Mouse (Mus musculus): ENCODE data around the gene Nlrp3. TPM values are rescaled to one million over a fixed set of nuclear protein-coding genes. Genes with fewer than 3 reads are reported as not detected.

Nlrp3 gene
- polyA plus RNA-seq, 1 experiment, result 0.09 TPM

DNA sequence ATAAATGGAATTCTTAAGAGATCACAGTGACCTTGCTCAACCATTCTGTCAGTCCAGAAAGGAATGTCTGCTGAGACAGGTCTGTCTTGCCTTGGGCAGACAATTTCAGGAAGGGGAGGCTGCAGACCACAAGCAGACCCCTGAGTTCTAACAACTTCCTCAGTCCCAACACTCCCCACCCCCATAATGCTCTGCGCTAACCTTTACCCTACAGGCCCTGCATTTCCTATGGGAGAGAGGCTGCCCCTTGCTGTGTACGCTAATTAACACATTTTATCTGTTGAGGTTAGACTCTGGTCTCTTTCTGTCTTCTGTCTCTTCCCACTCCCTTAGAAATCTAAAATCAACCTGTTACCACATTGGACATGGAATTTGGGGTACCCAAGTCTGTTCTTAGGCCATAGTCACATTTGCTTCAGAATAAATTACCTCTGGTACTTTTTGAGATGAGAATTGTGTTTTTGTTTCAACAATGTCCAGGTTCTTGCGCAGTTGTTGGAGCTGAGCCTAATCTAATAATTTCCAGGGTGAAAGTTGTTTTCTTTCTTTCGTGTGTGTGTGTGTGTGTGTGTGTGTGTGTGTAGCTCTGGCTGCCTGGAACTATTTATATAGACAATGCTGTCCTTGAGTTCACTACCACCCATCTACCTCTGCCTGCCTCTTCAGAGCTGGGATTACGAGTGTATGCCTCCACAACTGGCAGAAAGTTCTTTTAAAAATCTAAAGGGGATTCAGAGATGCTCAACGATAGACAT, 21.4 kb upstream of the Nlrp3 start:
- no peak overlapping the region for H3K27ac ChIP-seq (ENCODE audit: control insufficient read depth, insufficient read depth, low read depth, low read length)
- peaks cover 6% of the 10 kb centered on the region for H3K4me1 ChIP-seq (ENCODE audit: control insufficient read depth, insufficient read depth, low read length)
- no peaks in the 10 kb centered on the region for H3K27me3 ChIP-seq (ENCODE audit: control insufficient read depth, insufficient read depth, low read length)
- TF ChIP-seq CTCF (IDR thresholded peaks at IDR 0.05; ENCODE audit: control insufficient read depth, insufficient read depth, insufficient replicate concordance, low read depth, low read length) (no peak), POLR2A (IDR thresholded peaks at IDR 0.05; ENCODE audit: control insufficient read depth, low read depth, low read length) (no peak)
- no peak overlapping the region for H3K4me3 ChIP-seq (ENCODE audit: control insufficient read depth, low read depth, low read length)
- no peaks in the 10 kb centered on the region for H3K36me3 ChIP-seq (ENCODE audit: control insufficient read depth, insufficient read depth, low read length)

DNA sequence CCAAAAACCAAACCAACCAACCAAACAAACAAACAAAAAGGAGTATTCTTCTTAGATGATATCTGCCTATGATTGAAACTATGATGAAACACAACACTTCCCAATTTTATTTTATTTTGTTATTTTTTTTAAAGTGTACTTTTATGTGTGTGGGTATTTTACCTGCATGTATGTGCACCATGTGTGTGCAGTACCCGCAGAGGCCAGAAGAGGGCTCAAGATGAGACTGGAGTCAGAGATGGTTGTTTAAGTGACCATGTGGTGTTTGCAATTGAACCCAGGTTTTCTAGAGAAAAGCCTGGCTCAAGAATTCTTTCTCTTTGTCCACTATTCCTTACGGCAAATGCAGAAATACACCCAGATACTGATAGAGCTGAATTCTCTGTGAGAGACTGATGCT, 17.2 kb upstream of the Nlrp3 start:
- H3K36me3 ChIP-seq (ENCODE audit: control insufficient read depth, insufficient read depth, low read length), result no peaks in the 10 kb centered on the region
- no peaks in the 10 kb centered on the region; the same call in 1 of the 2 replicates for H3K4me1 ChIP-seq (ENCODE audit: control insufficient read depth, insufficient read depth, low read length)
- H3K27me3 ChIP-seq (ENCODE audit: control insufficient read depth, insufficient read depth, low read length), result no peaks in the 10 kb centered on the region
- TF ChIP-seq CTCF (IDR thresholded peaks at IDR 0.05; ENCODE audit: control insufficient read depth, insufficient read depth, insufficient replicate concordance, low read depth, low read length), result no peak
- no peak for TF ChIP-seq POLR2A (IDR thresholded peaks at IDR 0.05; ENCODE audit: control insufficient read depth, low read depth, low read length)
- H3K27ac ChIP-seq (ENCODE audit: control insufficient read depth, insufficient read depth, low read depth, low read length), result no peak overlapping the region
- H3K4me3 ChIP-seq (ENCODE audit: control insufficient read depth, low read depth, low read length), result no peak overlapping the region

DNA sequence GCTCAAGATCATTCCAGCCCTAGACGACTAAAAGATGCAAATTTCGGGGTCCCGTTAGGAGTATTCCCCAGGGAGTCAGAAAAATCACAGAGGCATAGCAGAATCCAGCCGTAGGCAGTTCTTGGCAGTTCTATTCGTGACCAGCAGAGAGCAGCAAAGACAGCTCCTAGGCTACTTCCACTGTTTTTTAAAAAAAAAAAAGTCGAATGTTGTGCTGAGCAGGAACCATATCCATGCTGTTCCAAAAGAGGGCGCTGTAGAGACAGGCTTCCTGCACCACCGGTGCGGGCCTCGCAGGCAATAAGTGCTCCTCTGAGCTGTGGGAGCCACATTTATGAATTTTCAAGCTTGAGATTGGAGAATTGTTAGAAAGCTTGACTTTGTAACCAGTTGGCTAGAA, 16.1 kb upstream of the Nlrp3 start:
- Histone ChIP-seq H3K27me3 (ENCODE audit: control insufficient read depth, insufficient read depth, low read length) (no peaks in the 10 kb centered on the region), H3K27ac (ENCODE audit: control insufficient read depth, insufficient read depth, low read depth, low read length) (no peak overlapping the region), H3K4me1 (ENCODE audit: control insufficient read depth, insufficient read depth, low read length) (no peaks in the 10 kb centered on the region; the same call in 1 of the 2 replicates), H3K36me3 (ENCODE audit: control insufficient read depth, insufficient read depth, low read length) (no peaks in the 10 kb centered on the region), H3K4me3 (ENCODE audit: control insufficient read depth, low read depth, low read length) (no peak overlapping the region)
- TF ChIP-seq CTCF (IDR thresholded peaks at IDR 0.05; ENCODE audit: control insufficient read depth, insufficient read depth, insufficient replicate concordance, low read depth, low read length), result peak; percentile 84; the same call in 1 of the 2 replicates
- TF ChIP-seq POLR2A (IDR thresholded peaks at IDR 0.05; ENCODE audit: control insufficient read depth, low read depth, low read length), result no peak

DNA sequence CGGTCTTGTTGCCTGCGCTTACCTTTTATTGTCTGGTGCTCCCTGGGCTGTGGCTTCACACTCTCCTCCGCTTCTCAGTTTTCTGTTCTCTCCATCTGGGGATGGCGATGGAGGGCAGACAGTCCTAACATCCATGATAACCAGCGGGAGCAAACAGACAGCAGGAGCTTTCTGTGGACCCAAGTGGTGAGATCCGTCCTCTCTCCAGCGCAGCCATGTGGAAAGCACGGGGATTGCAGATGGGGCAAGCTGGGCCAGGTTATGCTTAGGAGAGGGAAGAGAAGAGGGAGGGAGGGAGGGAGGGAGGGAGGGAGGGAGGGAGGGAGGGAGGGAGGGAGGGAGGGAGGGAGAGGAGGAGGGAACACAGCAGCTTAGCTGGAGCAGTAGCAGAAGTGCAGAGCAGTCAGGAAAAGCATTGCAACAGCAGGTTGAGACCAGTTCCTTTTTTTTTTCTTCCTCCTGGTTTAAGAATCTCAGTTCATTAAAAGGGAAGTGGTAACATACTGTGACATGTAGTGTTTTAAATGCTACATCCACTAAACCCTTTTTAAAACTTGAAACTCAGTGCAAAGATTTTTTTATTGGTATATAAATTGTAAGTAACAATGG, 14.8 kb upstream of the Nlrp3 start, which contains the start of gene Zkscan17:
Gene Zkscan17 (minus strand): TSS at position 280 of the 609 bp plus-strand sequence.
- H3K4me3 ChIP-seq (ENCODE audit: control insufficient read depth, low read depth, low read length), result no peak within 1 kb of the TSS

DNA sequence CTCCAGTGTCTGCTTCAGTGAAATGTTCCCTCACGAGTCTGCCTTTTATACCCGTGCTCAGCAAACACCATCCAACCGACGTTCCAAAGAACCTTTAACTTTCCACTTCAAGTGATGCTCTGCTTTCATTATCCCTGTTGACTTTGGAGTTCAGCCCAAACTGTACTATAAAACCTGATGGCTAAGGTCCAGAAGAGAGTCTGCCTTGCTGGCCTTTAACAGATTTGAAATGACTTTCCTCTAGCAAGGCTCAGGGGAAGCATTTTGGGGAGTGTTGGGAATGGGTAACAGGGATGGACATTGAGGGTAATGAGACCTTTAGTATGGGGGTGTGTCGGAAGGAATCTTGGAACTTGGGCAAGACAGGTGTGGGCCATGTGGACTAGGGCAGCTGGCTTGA, 11.1 kb upstream of the Nlrp3 start:
- no peak overlapping the region for H3K4me3 ChIP-seq (ENCODE audit: control insufficient read depth, low read depth, low read length)
- H3K27ac ChIP-seq (ENCODE audit: control insufficient read depth, insufficient read depth, low read depth, low read length), result no peak overlapping the region
- H3K36me3 ChIP-seq (ENCODE audit: control insufficient read depth, insufficient read depth, low read length), result no peaks in the 10 kb centered on the region
- TF ChIP-seq CTCF (IDR thresholded peaks at IDR 0.05; ENCODE audit: control insufficient read depth, insufficient read depth, insufficient replicate concordance, low read depth, low read length) (no peak), POLR2A (IDR thresholded peaks at IDR 0.05; ENCODE audit: control insufficient read depth, low read depth, low read length) (no peak)
- no peaks in the 10 kb centered on the region for H3K27me3 ChIP-seq (ENCODE audit: control insufficient read depth, insufficient read depth, low read length)
- no peaks in the 10 kb centered on the region for H3K4me1 ChIP-seq (ENCODE audit: control insufficient read depth, insufficient read depth, low read length)

More for the DNA sequence above, 14.8 kb upstream of the Nlrp3 start, which contains the start of gene Zkscan17:
- no peaks in the 10 kb centered on the region for H3K36me3 ChIP-seq (ENCODE audit: control insufficient read depth, insufficient read depth, low read length)
- H3K27me3 ChIP-seq (ENCODE audit: control insufficient read depth, insufficient read depth, low read length), result no peaks in the 10 kb centered on the region
- peak; percentile 36; the same call in 1 of the 2 replicates for TF ChIP-seq CTCF (IDR thresholded peaks at IDR 0.05; ENCODE audit: control insufficient read depth, insufficient read depth, insufficient replicate concordance, low read depth, low read length)
- no peak for TF ChIP-seq POLR2A (IDR thresholded peaks at IDR 0.05; ENCODE audit: control insufficient read depth, low read depth, low read length)
- no peak within 1 kb of the TSS for H3K27ac ChIP-seq (ENCODE audit: control insufficient read depth, insufficient read depth, low read depth, low read length)
- H3K4me1 ChIP-seq (ENCODE audit: control insufficient read depth, insufficient read depth, low read length), result no peaks in the 10 kb centered on the region; the same call in 1 of the 2 replicates

DNA sequence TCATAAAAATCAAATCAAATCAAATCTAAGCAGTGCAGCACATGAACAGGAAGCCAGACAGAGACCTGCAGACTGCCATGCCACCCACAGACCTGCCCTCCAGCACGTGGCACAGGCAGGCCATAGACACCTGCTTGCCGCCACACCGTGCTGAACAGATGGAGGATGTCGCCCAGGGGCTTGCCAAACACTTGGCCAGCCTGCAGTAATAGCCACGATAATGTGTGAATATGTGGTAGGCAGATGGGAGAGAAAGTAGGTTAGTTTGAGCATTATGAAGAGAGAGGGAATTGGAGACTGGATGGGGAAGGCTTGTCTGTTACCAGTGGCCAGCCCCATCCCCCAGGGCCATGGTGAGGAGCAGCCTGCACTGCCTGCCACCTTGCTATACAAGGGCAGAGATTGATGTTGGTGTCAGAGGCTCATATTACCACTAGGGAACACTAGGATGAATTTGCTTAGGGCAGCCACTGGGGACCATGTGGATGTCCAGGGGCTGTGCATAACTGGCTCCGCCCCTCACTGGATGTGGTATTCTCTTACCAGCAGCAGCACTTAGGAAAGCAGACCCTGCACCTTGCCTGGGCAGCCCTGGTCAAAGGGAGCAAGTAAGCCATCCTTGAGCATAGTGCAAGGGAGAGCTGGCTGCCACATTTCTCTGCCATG, 10.4 kb upstream of the Nlrp3 start:
- no peaks in the 10 kb centered on the region for H3K27me3 ChIP-seq (ENCODE audit: control insufficient read depth, insufficient read depth, low read length)

DNA sequence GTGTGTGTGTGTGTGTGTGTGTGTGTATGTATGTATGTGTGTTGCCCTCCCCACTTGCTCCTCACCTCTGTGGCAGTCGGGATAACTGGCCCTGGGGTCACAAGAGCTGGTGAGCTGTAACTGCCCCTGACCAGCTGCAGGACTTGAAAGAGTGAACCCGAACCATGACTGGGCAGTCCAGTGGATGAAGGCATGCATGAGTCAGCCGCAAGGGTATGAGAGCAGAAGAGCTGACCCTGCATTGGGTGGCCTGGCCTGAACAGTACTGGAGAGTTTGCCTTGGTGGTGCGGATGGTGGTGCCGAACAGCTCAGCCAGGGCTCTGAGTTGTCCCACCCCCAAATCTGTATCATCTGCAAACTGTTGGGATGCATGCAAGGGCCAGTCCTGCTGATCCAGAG, 9.8 kb upstream of the Nlrp3 start:
- H3K4me1 ChIP-seq (ENCODE audit: control insufficient read depth, insufficient read depth, low read length), result no peaks in the 10 kb centered on the region
- H3K27ac ChIP-seq (ENCODE audit: control insufficient read depth, insufficient read depth, low read depth, low read length), result no peak overlapping the region
- no peaks in the 10 kb centered on the region for H3K36me3 ChIP-seq (ENCODE audit: control insufficient read depth, insufficient read depth, low read length)
- no peak for TF ChIP-seq CTCF (IDR thresholded peaks at IDR 0.05; ENCODE audit: control insufficient read depth, insufficient read depth, insufficient replicate concordance, low read depth, low read length)
- TF ChIP-seq POLR2A (IDR thresholded peaks at IDR 0.05; ENCODE audit: control insufficient read depth, low read depth, low read length), result no peak
- H3K4me3 ChIP-seq (ENCODE audit: control insufficient read depth, low read depth, low read length), result no peak overlapping the region
- no peaks in the 10 kb centered on the region for H3K27me3 ChIP-seq (ENCODE audit: control insufficient read depth, insufficient read depth, low read length)

More for the DNA sequence above, 10.4 kb upstream of the Nlrp3 start:
- H3K36me3 ChIP-seq (ENCODE audit: control insufficient read depth, insufficient read depth, low read length), result no peaks in the 10 kb centered on the region
- no peak overlapping the region for H3K27ac ChIP-seq (ENCODE audit: control insufficient read depth, insufficient read depth, low read depth, low read length)
- no peak for TF ChIP-seq CTCF (IDR thresholded peaks at IDR 0.05; ENCODE audit: control insufficient read depth, insufficient read depth, insufficient replicate concordance, low read depth, low read length)
- TF ChIP-seq POLR2A (IDR thresholded peaks at IDR 0.05; ENCODE audit: control insufficient read depth, low read depth, low read length), result no peak
- H3K4me1 ChIP-seq (ENCODE audit: control insufficient read depth, insufficient read depth, low read length), result no peaks in the 10 kb centered on the region
- no peak overlapping the region for H3K4me3 ChIP-seq (ENCODE audit: control insufficient read depth, low read depth, low read length)
